Mouse (Mus musculus) forebrain, embryonic 12.5 days (tissue): ENCODE data around the gene Garnl3. TPM values are rescaled to one million over a fixed set of nuclear protein-coding genes. Genes with fewer than 3 reads are reported as not detected.

ENCODE experiments used
- ATAC-seq: fragments of 200-750 bp; cut with Nextera tagmentation; 2 replicates; pipeline ENCODE4 v1.8.0; 2017; ENCODE audit warnings: moderate TSS enrichment; ENCODE audit not compliant: low FRiP score
- H3K27ac ChIP-seq: fragments of 300-500 bp; sonication (generic); 2 replicates; pipeline ENCODE4 v1.5.1; 2016; ENCODE audit warnings: mild to moderate bottlenecking
- H3K27me3 ChIP-seq: fragments of 300-500 bp; sonication (generic); 2 replicates; pipeline ENCODE4 v1.6.1; 2016; ENCODE audit warnings: mild to moderate bottlenecking
- H3K36me3 ChIP-seq: fragments of 300-500 bp; sonication (generic); replicated peaks from 2 replicates; pipeline ENCODE4 v1.6.1; 2016; ENCODE audit warnings: mild to moderate bottlenecking
- H3K4me1 ChIP-seq: fragments of 300-500 bp; sonication (generic); 2 replicates; pipeline ENCODE4 v1.6.1; 2016
- H3K4me2 ChIP-seq: fragments of 300-500 bp; sonication (generic); 2 replicates; pipeline ENCODE4 v1.6.1; 2016; ENCODE audit warnings: mild to moderate bottlenecking, moderate library complexity
- H3K4me3 ChIP-seq: fragments of 300-500 bp; sonication (generic); replicated peaks from 2 replicates; pipeline ENCODE4 v1.5.1; 2016; ENCODE audit warnings: mild to moderate bottlenecking
- H3K9ac ChIP-seq: fragments of 300-500 bp; sonication (generic); 2 replicates; pipeline ENCODE4 v1.6.1; 2016; ENCODE audit warnings: mild to moderate bottlenecking
- H3K9me3 ChIP-seq: fragments of 300-500 bp; sonication (generic); 2 replicates; pipeline ENCODE4 v1.6.1; 2016
- WGBS: fragments of 180-500 bp; shearing (Covaris S2); methylation state at CpG from one replicate; pipeline ENCODE4 v1.1.7; 2016; 5-methylcytosine and 5-hydroxymethylcytosine counted together
- polyA plus RNA-seq: library from polyadenylated mRNA; unstranded; fragments of >200 nt; fragmentation: Nextera tagmentation; extraction: Ambion mirVana; gene quantifications from 2 replicates; pipeline ENCODE4 v1.2.1, GENCODE M21; 2016

Gene Garnl3
- polyA plus RNA-seq, 1 experiment from 2014 or later, result 14.5 TPM

- H3K27ac ChIP-seq, result peak overlapping the region; percentile 79; the same call in 1 of the 2 replicates
- WGBS, result 5% methylated on average over 9 of the region's 9 CpGs
- ATAC-seq, result no peak
- peaks cover 26% of the 10 kb centered on the region for H3K36me3 ChIP-seq
- H3K9ac ChIP-seq, result peak overlapping the region; percentile 93
- H3K27me3 ChIP-seq, result no peaks in the 10 kb centered on the region
- peak overlapping the region; percentile 64 for H3K4me3 ChIP-seq
- H3K4me2 ChIP-seq, result peak overlapping the region; percentile 92
- H3K9me3 ChIP-seq, result no peaks in the 10 kb centered on the region
- peaks cover 56% of the 10 kb centered on the region for H3K4me1 ChIP-seq
Measured at GRCm38 (mm10) chr2:32962875-32963220, 168.6 kb downstream of the Garnl3 start.

DNA sequence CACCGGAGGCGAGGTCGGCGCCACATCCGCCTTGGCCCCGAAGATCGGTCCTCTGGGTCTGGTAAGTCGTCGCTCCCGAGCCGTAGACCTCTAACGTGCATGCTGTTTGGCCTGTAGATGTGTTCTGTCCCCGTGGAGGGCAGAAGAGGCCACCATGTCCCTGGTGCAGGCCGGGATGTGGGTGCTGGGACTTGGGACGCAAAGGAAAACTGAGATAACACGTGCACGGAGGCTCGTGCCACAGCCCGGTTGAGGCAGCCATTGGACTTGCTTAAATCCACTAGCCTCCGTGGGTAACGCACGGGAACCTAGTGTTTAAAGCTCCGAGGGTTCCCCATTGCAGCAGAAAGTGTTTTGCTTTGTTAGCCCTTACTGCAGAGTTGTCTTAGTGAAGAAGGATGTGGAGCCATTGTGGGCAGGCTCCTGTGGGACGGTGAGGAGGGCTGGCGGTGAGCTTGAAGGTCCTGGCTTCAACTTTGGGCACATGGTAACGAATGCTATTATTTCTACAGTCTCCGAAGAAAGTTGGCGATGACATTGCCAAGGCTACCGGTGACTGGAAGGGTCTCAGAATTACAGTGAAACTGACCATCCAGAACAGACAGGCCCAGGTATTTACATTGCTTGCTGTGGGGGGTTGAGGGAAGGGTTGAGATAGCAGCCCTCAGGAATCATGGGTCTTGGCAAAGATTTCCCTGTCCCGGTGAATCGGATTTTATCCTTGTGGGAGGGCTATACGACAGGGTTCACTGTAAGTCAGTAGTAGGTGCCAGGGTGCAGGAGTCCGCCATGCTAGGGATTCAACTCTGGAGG, 169.2 kb downstream of the Garnl3 start:
- Histone ChIP-seq H3K4me2 (peak overlapping the region; percentile 92), H3K27ac (peak overlapping the region; percentile 79), H3K36me3 (peaks cover 26% of the 10 kb centered on the region), H3K9ac (peak overlapping the region; percentile 93), H3K4me3 (peak overlapping the region; percentile 64), H3K9me3 (no peaks in the 10 kb centered on the region), H3K4me1 (peaks cover 50% of the 10 kb centered on the region), H3K27me3 (no peaks in the 10 kb centered on the region)
- ATAC-seq, result no peak
- WGBS, result under 1% methylated on average over 33 of the region's 33 CpGs

- Histone ChIP-seq H3K9ac (peak within 1 kb of the TSS; percentile 93), H3K4me2 (peak within 1 kb of the TSS; percentile 92), H3K4me3 (peak within 1 kb of the TSS; percentile 64), H3K9me3 (no peaks in the 10 kb centered on the region), H3K27ac (peak within 1 kb of the TSS; percentile 79), H3K36me3 (peaks cover 28% of the 10 kb centered on the region), H3K4me1 (peaks cover 46% of the 10 kb centered on the region), H3K27me3 (no peaks in the 10 kb centered on the region)
- ATAC-seq, result peak; percentile 95
- WGBS, result 3% methylated on average over 55 of the region's 55 CpGs
Measured at GRCm38 (mm10) chr2:32961192-32961995, 170.1 kb downstream of the Garnl3 start, which contains the start of the genes Rpl12 and Lrsam1. Gene Rpl12, plus strand, starts transcription at chr2:32961559. Gene Lrsam1, minus strand, starts transcription at chr2:32961614.

DNA sequence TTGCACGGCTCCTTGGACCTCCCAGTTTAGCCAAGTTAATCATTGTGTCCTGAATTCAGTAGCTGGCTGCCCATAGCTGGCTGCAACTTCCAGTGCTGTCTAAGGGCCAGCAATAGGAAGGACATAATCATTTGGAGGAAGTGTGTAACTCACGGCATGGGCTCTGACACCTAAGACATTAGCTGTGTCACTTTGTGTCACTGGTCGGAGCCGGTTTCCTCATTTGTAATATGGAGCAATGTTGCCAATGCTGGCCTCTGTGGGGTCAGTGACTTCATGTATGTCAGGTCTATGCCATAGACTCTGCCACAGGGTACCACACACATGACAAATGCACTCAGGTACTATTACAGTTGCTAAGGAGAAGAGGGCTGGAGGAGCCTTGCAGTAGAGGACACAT, 171.2 kb downstream of the Garnl3 start:
- H3K27ac ChIP-seq, result no peak overlapping the region
- H3K9ac ChIP-seq, result no peak overlapping the region
- no peaks in the 10 kb centered on the region for H3K27me3 ChIP-seq
- peak overlapping the region; percentile 92 for H3K4me2 ChIP-seq
- peaks cover 37% of the 10 kb centered on the region for H3K36me3 ChIP-seq
- no peak for ATAC-seq
- H3K4me1 ChIP-seq, result peaks cover 38% of the 10 kb centered on the region
- WGBS, result 94% methylated on average over 4 of the region's 4 CpGs
- H3K4me3 ChIP-seq, result peak overlapping the region; percentile 64; the same call in 1 of the 2 replicates
- H3K9me3 ChIP-seq, result no peaks in the 10 kb centered on the region

GRCm38 (mm10) chr2:32957344-32957743, 174.1 kb downstream of the Garnl3 start:
- no peak for ATAC-seq
- H3K9me3 ChIP-seq, result peaks cover 6% of the 10 kb centered on the region
- no peak overlapping the region for H3K4me3 ChIP-seq
- peaks cover 14% of the 10 kb centered on the region for H3K4me1 ChIP-seq
- WGBS, result 59% methylated on average over 8 of the region's 8 CpGs
- H3K36me3 ChIP-seq, result peaks cover 36% of the 10 kb centered on the region
- no peak overlapping the region for H3K27ac ChIP-seq
- H3K27me3 ChIP-seq, result no peaks in the 10 kb centered on the region
- H3K4me2 ChIP-seq, result no peak overlapping the region
- no peak overlapping the region for H3K9ac ChIP-seq

GRCm38 (mm10) chr2:32954581-32954980, 176.9 kb downstream of the Garnl3 start:
- ATAC-seq, result no peak
- no peak overlapping the region for H3K4me2 ChIP-seq
- 90% methylated on average over 2 of the region's 2 CpGs for WGBS
- no peak overlapping the region for H3K9ac ChIP-seq
- no peaks in the 10 kb centered on the region for H3K4me1 ChIP-seq
- H3K4me3 ChIP-seq, result no peak overlapping the region
- no peaks in the 10 kb centered on the region for H3K27me3 ChIP-seq
- H3K27ac ChIP-seq, result no peak overlapping the region
- peaks cover 57% of the 10 kb centered on the region for H3K36me3 ChIP-seq
- peaks cover 6% of the 10 kb centered on the region for H3K9me3 ChIP-seq

GRCm38 (mm10) chr2:32947454-32947853, 184.0 kb downstream of the Garnl3 start:
- Histone ChIP-seq H3K4me1 (no peaks in the 10 kb centered on the region), H3K9ac (no peak overlapping the region), H3K4me2 (no peak overlapping the region), H3K36me3 (peaks cover 52% of the 10 kb centered on the region), H3K4me3 (no peak overlapping the region), H3K27me3 (no peaks in the 10 kb centered on the region), H3K27ac (no peak overlapping the region), H3K9me3 (no peaks in the 10 kb centered on the region)
- ATAC-seq, result no peak
- WGBS, result 96% methylated on average over 11 of the region's 11 CpGs

GRCm38 (mm10) chr2:32940483-32940882, 191.0 kb downstream of the Garnl3 start:
- Histone ChIP-seq H3K27ac (no peak overlapping the region), H3K4me2 (no peak overlapping the region), H3K9me3 (no peaks in the 10 kb centered on the region), H3K9ac (no peak overlapping the region), H3K36me3 (peaks cover 58% of the 10 kb centered on the region), H3K27me3 (no peaks in the 10 kb centered on the region), H3K4me1 (no peaks in the 10 kb centered on the region), H3K4me3 (no peak overlapping the region)
- 95% methylated on average over 4 of the region's 4 CpGs for WGBS
- no peak for ATAC-seq

GRCm38 (mm10) chr2:32939418-32939817, 192.0 kb downstream of the Garnl3 start:
- H3K9ac ChIP-seq, result no peak overlapping the region
- peaks cover 58% of the 10 kb centered on the region for H3K36me3 ChIP-seq
- WGBS, result 69% methylated on average over 5 of the region's 5 CpGs
- ATAC-seq, result no peak
- H3K27me3 ChIP-seq, result no peaks in the 10 kb centered on the region
- no peak overlapping the region for H3K27ac ChIP-seq
- H3K9me3 ChIP-seq, result no peaks in the 10 kb centered on the region
- no peaks in the 10 kb centered on the region for H3K4me1 ChIP-seq
- H3K4me3 ChIP-seq, result no peak overlapping the region
- no peak overlapping the region for H3K4me2 ChIP-seq

DNA sequence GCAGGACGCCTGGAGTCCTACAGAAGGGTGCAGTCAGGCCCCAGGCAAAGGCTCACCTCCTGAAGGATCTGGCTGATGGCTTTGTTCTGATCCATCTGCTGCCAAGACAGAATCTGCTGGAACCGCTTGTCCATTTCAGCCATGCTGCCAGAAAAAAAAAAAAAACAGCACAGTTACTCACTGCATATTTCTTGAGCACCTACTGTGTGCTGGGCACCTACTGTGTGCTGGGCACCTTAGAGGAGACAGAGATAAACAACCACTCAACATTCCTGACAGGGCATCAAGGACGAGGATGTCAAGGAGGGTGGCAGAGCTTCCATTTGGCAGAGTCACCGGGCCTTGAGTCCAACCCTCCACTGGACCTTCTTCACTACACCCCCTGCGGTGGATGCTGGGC, 192.7 kb downstream of the Garnl3 start:
- Histone ChIP-seq H3K4me1 (no peaks in the 10 kb centered on the region), H3K4me3 (no peak overlapping the region), H3K27ac (no peak overlapping the region), H3K27me3 (no peaks in the 10 kb centered on the region), H3K9ac (no peak overlapping the region), H3K36me3 (peaks cover 59% of the 10 kb centered on the region), H3K4me2 (no peak overlapping the region), H3K9me3 (no peaks in the 10 kb centered on the region)
- 89% methylated on average over 5 of the region's 5 CpGs for WGBS
- no peak for ATAC-seq
